Mouse (Mus musculus): ENCODE data around the gene Dmwd. TPM values are rescaled to one million over a fixed set of nuclear protein-coding genes. Genes with fewer than 3 reads are reported as not detected.

Dmwd gene
- total and polyA plus RNA-seq, 3 experiments = 47.8 to 70.9 (median 54.9) TPM

DNA sequence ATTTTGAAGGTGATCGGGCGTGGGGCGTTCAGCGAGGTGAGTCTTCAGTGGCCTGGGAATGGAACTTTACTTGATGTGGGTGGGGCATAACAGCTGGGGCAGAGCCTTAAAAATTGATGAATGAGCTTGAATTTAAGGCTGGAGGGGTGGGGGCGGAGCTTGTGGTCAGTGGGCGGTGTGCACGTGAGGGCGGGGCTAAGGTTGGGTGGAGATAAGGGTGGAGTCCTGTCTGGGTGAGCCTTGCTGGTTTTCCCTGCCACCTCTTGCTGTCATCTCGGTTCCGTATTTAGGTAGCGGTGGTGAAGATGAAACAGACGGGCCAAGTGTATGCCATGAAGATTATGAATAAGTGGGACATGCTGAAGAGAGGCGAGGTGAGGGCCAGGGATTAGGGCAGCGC lies 10.0 kb downstream of the Dmwd start:
- WGBS = 30% methylated on average over 14 of the region's 14 CpGs
- peak overlapping the region; percentile 87 for H3K9ac ChIP-seq (ENCODE audit: low read depth, low read length)
- H3K36me3 ChIP-seq (ENCODE audit: control insufficient read depth, insufficient read depth, low read length) = peaks cover 3% of the 10 kb centered on the region
- intact Hi-C loops (cut with DNase I) = no loop called here
- H3K4me1 ChIP-seq (ENCODE audit: control insufficient read depth, insufficient read depth, low read length) = peaks cover 5% of the 10 kb centered on the region
- TF ChIP-seq EP300 (IDR thresholded peaks at IDR 0.05; ENCODE audit: insufficient read depth, low read depth, low read length) (0 out of 2 replicates have a peak, but pooled peaks have one; percentile 42), POLR2A (IDR thresholded peaks at IDR 0.05; ENCODE audit: insufficient read depth, low read depth, low read length) (no peak)
- H3K27ac ChIP-seq = peak overlapping the region; percentile 97
- no peaks in the 10 kb centered on the region for H3K79me2 ChIP-seq (replicated peaks; ENCODE audit: control insufficient read depth, insufficient read depth, low read length)
- H3K4me3 ChIP-seq = peak overlapping the region; percentile 48
- peak; percentile 67 for DNase-seq
- H3K27me3 ChIP-seq (ENCODE audit: control insufficient read depth, insufficient read depth, low read length) = no peaks in the 10 kb centered on the region

DNA sequence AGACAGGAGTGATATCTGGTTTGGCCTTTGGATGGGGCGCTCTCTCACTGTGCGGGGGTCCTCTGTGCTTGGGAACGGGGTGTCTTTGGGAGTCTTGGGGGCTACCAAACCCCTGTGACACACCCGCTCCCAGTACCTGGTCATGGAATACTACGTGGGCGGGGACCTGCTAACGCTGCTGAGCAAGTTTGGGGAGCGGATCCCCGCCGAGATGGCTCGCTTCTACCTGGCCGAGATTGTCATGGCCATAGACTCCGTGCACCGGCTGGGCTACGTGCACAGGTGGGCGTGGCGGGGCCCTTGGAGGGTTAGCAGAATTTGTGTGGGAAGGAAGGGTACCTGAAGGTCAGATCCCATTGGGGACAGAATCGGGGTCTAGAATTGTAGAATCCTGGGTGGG lies 10.7 kb downstream of the Dmwd start:
- Histone ChIP-seq H3K4me3 (no peak overlapping the region), H3K27ac (no peak overlapping the region), H3K36me3 (ENCODE audit: control insufficient read depth, insufficient read depth, low read length) (peaks cover 3% of the 10 kb centered on the region), H3K27me3 (ENCODE audit: control insufficient read depth, insufficient read depth, low read length) (no peaks in the 10 kb centered on the region), H3K4me1 (ENCODE audit: control insufficient read depth, insufficient read depth, low read length) (peaks cover 3% of the 10 kb centered on the region), H3K79me2 (replicated peaks; ENCODE audit: control insufficient read depth, insufficient read depth, low read length) (no peaks in the 10 kb centered on the region), H3K9ac (ENCODE audit: low read depth, low read length) (no peak overlapping the region)
- 82% methylated on average over 18 of the region's 18 CpGs for whole genome bisulfite sequencing
- intact Hi-C loops (cut with DNase I) = no loop called here
- no peak for DNase-seq
- TF ChIP-seq CTCF (IDR thresholded peaks at IDR 0.05) (no peak), POLR2A (IDR thresholded peaks at IDR 0.05; ENCODE audit: insufficient read depth, low read depth, low read length) (no peak), EP300 (IDR thresholded peaks at IDR 0.05; ENCODE audit: insufficient read depth, low read depth, low read length) (no peak)

DNA sequence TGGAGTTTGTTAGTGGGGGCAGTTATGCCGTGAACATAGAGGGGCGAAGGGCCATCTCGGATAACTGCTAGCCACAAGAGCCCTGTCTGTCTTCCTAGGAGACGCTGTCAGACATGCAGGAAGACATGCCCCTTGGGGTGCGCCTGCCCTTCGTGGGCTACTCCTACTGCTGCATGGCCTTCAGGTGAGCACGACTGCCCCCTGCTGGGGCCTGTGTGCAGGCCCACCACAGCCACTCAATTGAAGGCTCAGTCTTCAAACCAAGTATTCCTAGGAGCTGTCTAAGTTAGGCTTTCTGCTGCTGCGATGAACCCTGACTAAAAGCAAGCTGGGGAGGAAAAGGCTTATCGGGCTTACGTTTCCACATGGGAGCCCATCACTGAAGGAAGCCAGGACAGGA lies 12.8 kb downstream of the Dmwd start:
- Histone ChIP-seq H3K9ac (ENCODE audit: low read depth, low read length) (no peak overlapping the region), H3K27me3 (ENCODE audit: control insufficient read depth, insufficient read depth, low read length) (no peaks in the 10 kb centered on the region), H3K79me2 (replicated peaks; ENCODE audit: control insufficient read depth, insufficient read depth, low read length) (no peaks in the 10 kb centered on the region), H3K4me3 (no peak overlapping the region), H3K27ac (no peak overlapping the region), H3K4me1 (ENCODE audit: control insufficient read depth, insufficient read depth, low read length) (peaks cover 3% of the 10 kb centered on the region), H3K36me3 (ENCODE audit: control insufficient read depth, insufficient read depth, low read length) (no peaks in the 10 kb centered on the region; the same call in 1 of the 2 replicates)
- TF ChIP-seq POLR2A (IDR thresholded peaks at IDR 0.05; ENCODE audit: insufficient read depth, low read depth, low read length) = no peak
- peak; percentile 98 for TF ChIP-seq CTCF (IDR thresholded peaks at IDR 0.05)
- whole genome bisulfite sequencing = 26% methylated on average over 10 of the region's 10 CpGs
- peak; percentile 72 to 81 for DNase-seq
- intact Hi-C loops (cut with DNase I) = loop anchor here (1.0 kb wide), 1 partner anchor 21 kb away; no protein-coding TSS in a partner anchor

DNA sequence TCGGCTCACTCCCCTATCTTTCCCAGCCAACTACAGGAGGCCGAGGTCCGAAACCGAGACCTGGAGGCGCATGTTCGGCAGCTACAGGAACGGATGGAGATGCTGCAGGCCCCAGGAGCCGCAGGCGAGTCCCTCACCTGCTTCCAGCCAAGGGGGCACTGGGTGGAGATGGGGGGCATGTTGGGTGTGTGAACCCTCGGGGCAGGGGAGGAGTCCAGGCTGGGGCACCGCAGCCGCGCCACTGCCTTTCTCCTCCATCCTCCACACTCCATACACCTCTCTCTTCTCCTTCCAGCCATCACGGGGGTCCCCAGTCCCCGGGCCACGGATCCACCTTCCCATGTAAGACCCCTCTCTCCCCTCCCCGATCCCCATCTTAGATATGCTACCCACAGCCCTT lies 15.9 kb downstream of the Dmwd start:
- WGBS = 71% methylated on average over 15 of the region's 17 CpGs
- no peaks in the 10 kb centered on the region for H3K79me2 ChIP-seq (replicated peaks; ENCODE audit: control insufficient read depth, insufficient read depth, low read length)
- H3K36me3 ChIP-seq (ENCODE audit: control insufficient read depth, insufficient read depth, low read length) = no peaks in the 10 kb centered on the region; the same call in 1 of the 2 replicates
- intact Hi-C loops (cut with DNase I) = no loop called here
- peak in 1 of 2 experiments; percentile 36 for DNase-seq
- no peak overlapping the region for H3K4me3 ChIP-seq
- no peak overlapping the region; the same call in 1 of the 2 replicates for H3K27ac ChIP-seq
- H3K4me1 ChIP-seq (ENCODE audit: control insufficient read depth, insufficient read depth, low read length) = peaks cover 3% of the 10 kb centered on the region
- H3K27me3 ChIP-seq (ENCODE audit: control insufficient read depth, insufficient read depth, low read length) = no peaks in the 10 kb centered on the region
- no peak overlapping the region for H3K9ac ChIP-seq (ENCODE audit: low read depth, low read length)
- no peak for TF ChIP-seq CTCF (IDR thresholded peaks at IDR 0.05)
- TF ChIP-seq EP300 (IDR thresholded peaks at IDR 0.05; ENCODE audit: insufficient read depth, low read depth, low read length) = no peak
- no peak for TF ChIP-seq POLR2A (IDR thresholded peaks at IDR 0.05; ENCODE audit: insufficient read depth, low read depth, low read length)

DNA sequence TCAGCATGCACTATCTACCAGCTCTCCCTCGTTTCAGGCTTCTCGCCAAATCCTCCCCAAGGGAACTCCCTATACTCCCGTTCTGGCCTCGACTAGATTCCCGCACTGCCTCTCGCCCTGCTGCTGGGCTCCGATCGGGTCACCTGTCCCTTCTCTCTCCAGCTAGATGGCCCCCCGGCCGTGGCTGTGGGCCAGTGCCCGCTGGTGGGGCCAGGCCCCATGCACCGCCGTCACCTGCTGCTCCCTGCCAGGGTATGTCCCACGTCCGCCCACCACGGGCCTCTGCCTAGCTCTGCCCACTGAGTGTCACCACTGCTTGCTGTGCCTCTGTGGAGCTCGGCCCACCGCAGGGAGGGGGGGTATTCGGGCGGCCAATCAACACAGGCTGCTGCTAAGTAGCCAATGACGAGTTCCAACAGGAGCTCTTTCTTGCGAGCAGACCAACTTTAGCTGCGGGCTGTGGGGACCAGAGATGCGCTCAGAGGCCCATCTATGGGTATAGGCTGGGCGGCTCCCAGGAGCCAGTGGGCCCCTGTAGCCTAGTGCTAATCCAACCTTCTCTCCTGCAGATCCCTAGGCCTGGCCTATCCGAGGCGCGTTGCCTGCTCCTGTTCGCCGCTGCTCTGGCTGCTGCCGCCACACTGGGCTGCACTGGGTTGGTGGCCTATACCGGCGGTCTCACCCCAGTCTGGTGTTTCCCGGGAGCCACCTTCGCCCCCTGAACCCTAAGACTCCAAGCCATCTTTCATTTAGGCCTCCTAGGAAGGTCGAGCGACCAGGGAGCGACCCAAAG lies 16.6 kb downstream of the Dmwd start:
- H3K4me3 ChIP-seq = no peak overlapping the region
- H3K4me1 ChIP-seq (ENCODE audit: control insufficient read depth, insufficient read depth, low read length) = peaks cover 3% of the 10 kb centered on the region
- intact Hi-C loops (cut with DNase I) = loop anchor here (1.0 kb wide), 1 partner anchor 24 kb away; no protein-coding TSS in a partner anchor
- H3K9ac ChIP-seq (ENCODE audit: low read depth, low read length) = peak overlapping the region; percentile 44
- no peak for TF ChIP-seq CTCF (IDR thresholded peaks at IDR 0.05)
- TF ChIP-seq POLR2A (IDR thresholded peaks at IDR 0.05; ENCODE audit: insufficient read depth, low read depth, low read length) = peak; percentile 44; the same call in 1 of the 2 replicates
- TF ChIP-seq EP300 (IDR thresholded peaks at IDR 0.05; ENCODE audit: insufficient read depth, low read depth, low read length) = no peak
- no peaks in the 10 kb centered on the region for H3K79me2 ChIP-seq (replicated peaks; ENCODE audit: control insufficient read depth, insufficient read depth, low read length)
- peak; percentile 73 to 81 for DNase-seq
- H3K27me3 ChIP-seq (ENCODE audit: control insufficient read depth, insufficient read depth, low read length) = no peaks in the 10 kb centered on the region
- peak overlapping the region; percentile 96; the same call in 1 of the 2 replicates for H3K27ac ChIP-seq
- no peaks in the 10 kb centered on the region; the same call in 1 of the 2 replicates for H3K36me3 ChIP-seq (ENCODE audit: control insufficient read depth, insufficient read depth, low read length)
- 29% methylated on average over 38 of the region's 38 CpGs for WGBS

DNA sequence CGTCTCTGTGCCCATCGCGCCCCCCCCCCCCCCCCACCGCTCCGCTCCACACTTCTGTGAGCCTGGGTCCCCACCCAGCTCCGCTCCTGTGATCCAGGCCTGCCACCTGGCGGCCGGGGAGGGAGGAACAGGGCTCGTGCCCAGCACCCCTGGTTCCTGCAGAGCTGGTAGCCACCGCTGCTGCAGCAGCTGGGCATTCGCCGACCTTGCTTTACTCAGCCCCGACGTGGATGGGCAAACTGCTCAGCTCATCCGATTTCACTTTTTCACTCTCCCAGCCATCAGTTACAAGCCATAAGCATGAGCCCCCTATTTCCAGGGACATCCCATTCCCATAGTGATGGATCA lies 17.1 kb downstream of the Dmwd start:
- no peaks in the 10 kb centered on the region; the same call in 1 of the 2 replicates for H3K36me3 ChIP-seq (ENCODE audit: control insufficient read depth, insufficient read depth, low read length)
- no peaks in the 10 kb centered on the region for H3K27me3 ChIP-seq (ENCODE audit: control insufficient read depth, insufficient read depth, low read length)
- TF ChIP-seq POLR2A (IDR thresholded peaks at IDR 0.05; ENCODE audit: insufficient read depth, low read depth, low read length) (no peak), EP300 (IDR thresholded peaks at IDR 0.05; ENCODE audit: insufficient read depth, low read depth, low read length) (0 out of 2 replicates have a peak, but pooled peaks have one; percentile 15), CTCF (IDR thresholded peaks at IDR 0.05) (peak; percentile 83)
- peak; percentile 89 to 92 for DNase-seq
- WGBS = 2% methylated on average over 11 of the region's 15 CpGs
- H3K4me3 ChIP-seq = peak overlapping the region; percentile 85
- peak overlapping the region; percentile 18 for H3K9ac ChIP-seq (ENCODE audit: low read depth, low read length)
- intact Hi-C loops (cut with DNase I) = loop anchor here (1.0 kb wide), 1 partner anchor 25 kb away; no protein-coding TSS in a partner anchor
- peaks cover 6% of the 10 kb centered on the region for H3K4me1 ChIP-seq (ENCODE audit: control insufficient read depth, insufficient read depth, low read length)
- peak overlapping the region; percentile 96 for H3K27ac ChIP-seq
- H3K79me2 ChIP-seq (replicated peaks; ENCODE audit: control insufficient read depth, insufficient read depth, low read length) = no peaks in the 10 kb centered on the region
